Mouse (Mus musculus): ENCODE measurements at regions not wholly inside any gene's neighbourhood (a gene's known extent, or its start where the extent isn't known, plus 50 kb on each side); places are given as distances from the start of the nearest gene placed in this dataset.

- TF ChIP-seq CTCF (IDR thresholded peaks at IDR 0.05; ENCODE audit: borderline replicate concordance, insufficient read depth, low read depth, low read length) (no peak), POLR2A (IDR thresholded peaks at IDR 0.05; ENCODE audit: borderline replicate concordance, insufficient read depth, low read length) (no peak)
Measured at GRCm38 (mm10) chr13:90520992-90521757, 384.0 kb downstream of the Atp6ap1l start.
